Mouse (Mus musculus): ENCODE results near the gene Akr1a1. TPM values are rescaled to one million over a fixed set of nuclear protein-coding genes. Genes with fewer than 3 reads are reported as not detected.
"Not testable (repeated sequence)": the region's sequence is repeated elsewhere in the genome, so short reads cannot be mapped to it uniquely, and the experiment has no call there.

Akr1a1 gene
- polyA plus RNA-seq, 1 experiment: 597 TPM

GRCm38 (mm10) chr4:116660829-116661228, 9.3 kb upstream of the Akr1a1 start:
- H3K4me3 ChIP-seq (ENCODE audit: insufficient read depth, low read length): no peak overlapping the region
- no peaks in the 10 kb centered on the region for H3K4me1 ChIP-seq (ENCODE audit: control insufficient read depth, insufficient read depth, low read length)
- H3K27ac ChIP-seq (ENCODE audit: insufficient read depth, low read length): no peak overlapping the region
- TF ChIP-seq CTCF (IDR thresholded peaks at IDR 0.05; ENCODE audit: borderline replicate concordance, insufficient read depth, low read length) (no peak), POLR2A (IDR thresholded peaks at IDR 0.05; ENCODE audit: low read depth, low read length) (no peak)

DNA sequence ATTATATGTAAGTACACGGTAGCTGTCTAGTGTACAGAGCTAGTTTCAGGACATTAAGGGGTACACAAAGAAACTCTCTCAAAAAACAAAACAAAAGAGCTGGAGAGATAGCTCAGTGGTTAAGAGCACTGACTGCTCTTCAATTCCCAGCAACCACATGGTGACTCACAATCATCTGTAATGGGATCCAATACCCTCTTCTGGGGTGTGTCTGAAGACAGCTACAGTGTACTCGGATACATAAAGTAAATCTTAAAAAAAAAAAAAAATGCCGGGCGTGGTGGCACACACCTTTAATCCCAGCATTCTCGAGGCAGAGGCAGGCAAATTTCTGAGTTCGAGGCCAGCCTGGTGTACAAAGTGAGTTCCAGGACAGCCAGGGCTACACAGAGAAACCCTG, 8.4 kb upstream of the Akr1a1 start:
- not testable (repeated sequence) for H3K27ac ChIP-seq (ENCODE audit: insufficient read depth, low read length); H3K4me3 ChIP-seq (ENCODE audit: insufficient read depth, low read length); H3K4me1 ChIP-seq (ENCODE audit: control insufficient read depth, insufficient read depth, low read length)

- Histone ChIP-seq H3K4me3 (ENCODE audit: insufficient read depth, low read length) (no peak overlapping the region), H3K4me1 (ENCODE audit: control insufficient read depth, insufficient read depth, low read length) (no peaks in the 10 kb centered on the region), H3K27ac (ENCODE audit: insufficient read depth, low read length) (no peak overlapping the region)
- no peak for TF ChIP-seq POLR2A (IDR thresholded peaks at IDR 0.05; ENCODE audit: low read depth, low read length)
Observed at GRCm38 (mm10) chr4:116659474-116659873, 8.0 kb upstream of the Akr1a1 start.

DNA sequence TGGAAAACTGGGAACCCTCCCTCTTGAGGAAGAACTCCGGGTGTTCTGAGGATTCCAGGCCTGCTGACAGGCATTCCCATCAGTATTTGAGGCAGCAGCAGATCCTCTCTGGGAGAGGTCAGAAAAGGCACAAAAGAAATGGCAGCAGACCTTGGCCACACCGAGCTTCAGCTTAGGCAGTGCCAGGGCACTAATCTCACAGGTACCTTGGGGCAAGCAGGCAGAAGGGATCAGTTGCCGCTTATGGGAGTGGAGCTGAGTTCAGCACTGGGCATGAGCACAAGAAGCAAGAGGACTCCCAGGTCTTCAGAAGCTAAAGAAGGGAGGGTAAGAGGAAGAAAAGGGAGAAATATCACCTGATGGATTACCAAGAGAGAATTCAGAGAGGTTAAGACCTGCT, 6.5 kb upstream of the Akr1a1 start:
- H3K27ac ChIP-seq (ENCODE audit: insufficient read depth, low read length): no peak overlapping the region
- TF ChIP-seq CTCF (IDR thresholded peaks at IDR 0.05; ENCODE audit: borderline replicate concordance, insufficient read depth, low read length) (no peak), POLR2A (IDR thresholded peaks at IDR 0.05; ENCODE audit: low read depth, low read length) (no peak)

GRCm38 (mm10) chr4:116655658-116656057, 4.2 kb upstream of the Akr1a1 start:
- peaks cover 3% of the 10 kb centered on the region; the same call in 1 of the 2 replicates for H3K4me1 ChIP-seq (ENCODE audit: control insufficient read depth, insufficient read depth, low read length)
- H3K4me3 ChIP-seq (ENCODE audit: insufficient read depth, low read length): no peak overlapping the region
- H3K27ac ChIP-seq (ENCODE audit: insufficient read depth, low read length): no peak overlapping the region
- TF ChIP-seq POLR2A (IDR thresholded peaks at IDR 0.05; ENCODE audit: low read depth, low read length): no peak
- no peak for TF ChIP-seq CTCF (IDR thresholded peaks at IDR 0.05; ENCODE audit: borderline replicate concordance, insufficient read depth, low read length)

More for the DNA sequence above, 6.5 kb upstream of the Akr1a1 start:
- Histone ChIP-seq H3K4me1 (ENCODE audit: control insufficient read depth, insufficient read depth, low read length) (no peaks in the 10 kb centered on the region), H3K4me3 (ENCODE audit: insufficient read depth, low read length) (no peak overlapping the region)

- no peak for TF ChIP-seq POLR2A (IDR thresholded peaks at IDR 0.05; ENCODE audit: low read depth, low read length)
- TF ChIP-seq CTCF (IDR thresholded peaks at IDR 0.05; ENCODE audit: borderline replicate concordance, insufficient read depth, low read length): no peak
- Histone ChIP-seq H3K27ac (ENCODE audit: insufficient read depth, low read length) (no peak overlapping the region), H3K4me3 (ENCODE audit: insufficient read depth, low read length) (no peak overlapping the region), H3K4me1 (ENCODE audit: control insufficient read depth, insufficient read depth, low read length) (peaks cover 3% of the 10 kb centered on the region; the same call in 1 of the 2 replicates)
Observed at GRCm38 (mm10) chr4:116655100-116655499, 3.6 kb upstream of the Akr1a1 start.

- Histone ChIP-seq H3K27ac (ENCODE audit: insufficient read depth, low read length) (no peak overlapping the region), H3K4me3 (ENCODE audit: insufficient read depth, low read length) (no peak overlapping the region), H3K4me1 (ENCODE audit: control insufficient read depth, insufficient read depth, low read length) (peaks cover 3% of the 10 kb centered on the region; the same call in 1 of the 2 replicates)
- TF ChIP-seq CTCF (IDR thresholded peaks at IDR 0.05; ENCODE audit: borderline replicate concordance, insufficient read depth, low read length): no peak
- TF ChIP-seq POLR2A (IDR thresholded peaks at IDR 0.05; ENCODE audit: low read depth, low read length): no peak
Observed at GRCm38 (mm10) chr4:116653228-116653627, 1.7 kb upstream of the Akr1a1 start.

DNA sequence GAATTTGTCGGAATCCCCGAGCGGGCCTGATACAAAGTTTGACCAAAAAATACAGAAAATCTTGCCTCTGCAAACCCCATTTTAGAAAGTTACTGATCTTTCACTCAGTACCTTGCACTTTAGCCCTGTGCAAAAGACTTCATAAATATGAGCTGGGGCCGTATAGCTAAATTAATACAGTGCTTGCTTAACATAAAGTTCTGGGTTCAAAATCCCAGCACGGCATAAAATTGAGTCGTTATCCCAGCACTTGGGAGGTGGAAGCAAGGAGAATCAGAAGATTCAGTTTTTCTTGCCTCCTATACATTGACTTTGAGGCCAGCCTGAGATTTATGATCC, 286 bp upstream of the Akr1a1 start:
- peaks cover 11% of the 10 kb centered on the region for H3K4me1 ChIP-seq (ENCODE audit: control insufficient read depth, insufficient read depth, low read length)
- peak overlapping the region; percentile 95; the same call in 1 of the 2 replicates for H3K4me3 ChIP-seq (ENCODE audit: insufficient read depth, low read length)
- H3K27ac ChIP-seq (ENCODE audit: insufficient read depth, low read length): peak overlapping the region; percentile 67
- TF ChIP-seq CTCF (IDR thresholded peaks at IDR 0.05; ENCODE audit: borderline replicate concordance, insufficient read depth, low read length): no peak
- no peak for TF ChIP-seq POLR2A (IDR thresholded peaks at IDR 0.05; ENCODE audit: low read depth, low read length)

GRCm38 (mm10) chr4:116650365-116650764, 1.1 kb downstream of the Akr1a1 start:
- TF ChIP-seq CTCF (IDR thresholded peaks at IDR 0.05; ENCODE audit: borderline replicate concordance, insufficient read depth, low read length) (no peak), POLR2A (IDR thresholded peaks at IDR 0.05; ENCODE audit: low read depth, low read length) (no peak)
- peak overlapping the region; percentile 95 for H3K4me3 ChIP-seq (ENCODE audit: insufficient read depth, low read length)
- no peak overlapping the region for H3K27ac ChIP-seq (ENCODE audit: insufficient read depth, low read length)
- peaks cover 15% of the 10 kb centered on the region for H3K4me1 ChIP-seq (ENCODE audit: control insufficient read depth, insufficient read depth, low read length)

DNA sequence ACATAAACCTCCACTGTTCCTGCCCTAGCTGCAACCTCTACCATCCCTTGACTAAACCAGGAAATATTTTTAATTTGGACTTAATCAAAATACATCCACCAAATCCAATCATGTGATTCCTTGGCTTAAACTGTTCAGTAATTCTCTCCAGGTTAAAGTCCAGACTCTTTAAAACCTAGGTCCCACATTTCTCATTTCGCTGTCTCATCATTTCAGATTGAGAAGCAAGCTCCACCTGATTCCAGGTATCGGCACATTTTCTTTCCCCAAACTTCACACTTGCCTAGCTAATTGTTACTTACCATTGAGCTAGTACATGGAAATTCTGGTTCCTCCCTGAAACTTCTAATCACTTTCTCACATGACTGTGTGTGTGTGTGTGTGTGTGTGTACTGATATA, 2.1 kb downstream of the Akr1a1 start:
- Histone ChIP-seq H3K27ac (ENCODE audit: insufficient read depth, low read length) (no peak overlapping the region), H3K4me3 (ENCODE audit: insufficient read depth, low read length) (peak overlapping the region; percentile 95), H3K4me1 (ENCODE audit: control insufficient read depth, insufficient read depth, low read length) (peaks cover 15% of the 10 kb centered on the region)
- peak; percentile 12; the same call in 1 of the 2 replicates for TF ChIP-seq POLR2A (IDR thresholded peaks at IDR 0.05; ENCODE audit: low read depth, low read length)
- TF ChIP-seq CTCF (IDR thresholded peaks at IDR 0.05; ENCODE audit: borderline replicate concordance, insufficient read depth, low read length): no peak

DNA sequence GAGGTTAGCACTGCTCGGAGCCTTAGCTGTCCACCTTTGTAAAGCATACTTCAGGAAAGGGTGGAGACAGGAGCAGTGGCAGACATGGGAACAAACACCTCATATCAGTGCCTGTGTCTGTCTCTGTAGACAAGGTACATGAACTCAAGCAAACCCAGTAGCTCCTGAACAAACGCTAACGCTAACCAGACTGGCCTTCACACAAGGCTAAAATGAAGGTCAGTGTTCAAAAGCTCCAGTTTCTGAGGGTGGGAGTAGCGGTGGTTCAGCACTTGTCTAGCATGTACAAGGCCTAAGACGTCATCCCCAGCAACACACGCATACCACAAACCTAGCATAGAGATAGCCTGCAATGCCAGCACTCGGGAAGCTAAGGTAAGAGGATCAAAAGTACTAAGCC, 5.9 kb downstream of the Akr1a1 start:
- no peak for TF ChIP-seq CTCF (IDR thresholded peaks at IDR 0.05; ENCODE audit: borderline replicate concordance, insufficient read depth, low read length)
- TF ChIP-seq POLR2A (IDR thresholded peaks at IDR 0.05; ENCODE audit: low read depth, low read length): no peak
- no peak overlapping the region for H3K27ac ChIP-seq (ENCODE audit: insufficient read depth, low read length)

More for the DNA sequence above, 5.9 kb downstream of the Akr1a1 start:
- Histone ChIP-seq H3K4me1 (ENCODE audit: control insufficient read depth, insufficient read depth, low read length) (peaks cover 12% of the 10 kb centered on the region), H3K4me3 (ENCODE audit: insufficient read depth, low read length) (no peak overlapping the region)
